Mouse (Mus musculus): ENCODE data around the gene Lrrc26.
A peak's percentile ranks its signal among the peaks of the same experiment; 100 is the strongest.
"Not testable (repeated sequence)": the region's sequence is repeated elsewhere in the genome, so short reads cannot be mapped to it uniquely, and the experiment has no call there.

Lrrc26 gene

GRCm38 (mm10) chr2:25289651-25290050, at the start of gene Lrrc26:
Lrrc26 (plus strand) TSS chr2:25289915.
- DNase-seq (ENCODE audit: low spot score in 2 of 2) = peak in 1 of 2 experiments; percentile 27

DNA sequence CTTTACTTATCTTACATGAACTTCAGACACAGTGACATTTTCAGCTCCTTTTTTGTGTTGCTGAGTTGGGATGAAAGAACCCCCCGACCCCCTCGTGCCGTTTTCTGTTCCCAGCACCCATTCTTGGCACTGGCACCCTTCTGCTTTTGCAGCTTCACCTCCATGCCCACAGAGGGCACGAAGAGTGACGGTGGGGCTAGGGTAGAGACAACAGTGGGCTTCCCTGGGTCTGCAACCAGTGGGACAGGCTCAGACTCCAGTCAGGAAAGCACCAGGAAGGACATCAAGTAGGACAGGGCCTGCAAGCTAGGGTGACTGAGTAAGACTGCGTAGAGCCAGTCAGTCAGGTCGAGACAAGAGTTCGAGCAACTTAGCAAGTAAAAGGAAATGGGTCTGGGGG, 49.4 kb upstream of the Lrrc26 start:
- DNase-seq (ENCODE audit: low spot score in 2 of 2) = no peak

GRCm38 (mm10) chr2:25240723-25241437, 48.8 kb upstream of the Lrrc26 start:
- peak in 1 of 2 experiments; percentile 66 for DNase-seq (ENCODE audit: low spot score in 2 of 2)

DNA sequence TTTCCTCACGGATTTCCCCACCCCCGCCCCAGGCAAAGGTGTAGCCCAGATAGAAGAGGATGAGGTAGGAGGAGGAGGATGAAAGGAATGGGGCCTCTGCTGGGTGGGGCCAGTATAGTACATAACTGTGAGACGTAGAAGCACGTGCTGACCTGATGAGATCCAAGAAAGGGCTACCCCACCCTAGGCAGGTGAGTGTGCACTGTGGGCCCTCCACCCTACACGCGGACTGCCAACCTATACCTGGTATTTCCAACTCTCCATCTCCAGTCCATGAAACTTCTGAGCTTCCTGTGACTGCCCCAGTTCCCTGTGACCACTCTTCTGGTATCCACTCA, 48.3 kb upstream of the Lrrc26 start:
- no peak for DNase-seq (ENCODE audit: low spot score in 2 of 2)

- peak in 1 of 2 experiments; percentile 49 for DNase-seq (ENCODE audit: low spot score in 2 of 2)
Observed at GRCm38 (mm10) chr2:25242101-25242506, 47.6 kb upstream of the Lrrc26 start, which contains the start of the genes Rnf208 and Cysrt1. Rnf208 (plus strand) TSS chr2:25242255. Cysrt1 (minus strand) TSS chr2:25242452.

DNA sequence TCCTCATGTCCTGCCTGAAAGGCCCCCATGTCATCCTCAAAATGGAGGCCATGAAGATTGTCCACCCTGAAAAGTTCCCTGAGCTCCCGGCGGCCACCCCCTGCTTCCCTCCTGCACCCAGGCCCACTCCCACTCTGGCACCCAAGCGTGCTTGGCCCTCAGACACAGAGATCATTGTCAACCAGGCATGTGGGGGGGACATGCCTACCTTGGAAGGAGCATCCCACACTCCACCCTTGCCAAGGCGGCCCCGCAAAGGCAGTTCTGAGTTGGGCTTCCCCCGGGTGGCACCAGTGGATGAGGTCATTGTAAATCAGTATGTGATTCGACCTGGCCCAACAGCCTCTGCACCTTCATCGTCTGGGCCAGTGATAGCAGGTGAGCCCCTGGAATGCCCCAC, 46.4 kb upstream of the Lrrc26 start:
- no peak for DNase-seq (ENCODE audit: low spot score in 2 of 2)

GRCm38 (mm10) chr2:25244144-25244543, 45.6 kb upstream of the Lrrc26 start:
- DNase-seq (ENCODE audit: low spot score in 2 of 2) = no peak

DNA sequence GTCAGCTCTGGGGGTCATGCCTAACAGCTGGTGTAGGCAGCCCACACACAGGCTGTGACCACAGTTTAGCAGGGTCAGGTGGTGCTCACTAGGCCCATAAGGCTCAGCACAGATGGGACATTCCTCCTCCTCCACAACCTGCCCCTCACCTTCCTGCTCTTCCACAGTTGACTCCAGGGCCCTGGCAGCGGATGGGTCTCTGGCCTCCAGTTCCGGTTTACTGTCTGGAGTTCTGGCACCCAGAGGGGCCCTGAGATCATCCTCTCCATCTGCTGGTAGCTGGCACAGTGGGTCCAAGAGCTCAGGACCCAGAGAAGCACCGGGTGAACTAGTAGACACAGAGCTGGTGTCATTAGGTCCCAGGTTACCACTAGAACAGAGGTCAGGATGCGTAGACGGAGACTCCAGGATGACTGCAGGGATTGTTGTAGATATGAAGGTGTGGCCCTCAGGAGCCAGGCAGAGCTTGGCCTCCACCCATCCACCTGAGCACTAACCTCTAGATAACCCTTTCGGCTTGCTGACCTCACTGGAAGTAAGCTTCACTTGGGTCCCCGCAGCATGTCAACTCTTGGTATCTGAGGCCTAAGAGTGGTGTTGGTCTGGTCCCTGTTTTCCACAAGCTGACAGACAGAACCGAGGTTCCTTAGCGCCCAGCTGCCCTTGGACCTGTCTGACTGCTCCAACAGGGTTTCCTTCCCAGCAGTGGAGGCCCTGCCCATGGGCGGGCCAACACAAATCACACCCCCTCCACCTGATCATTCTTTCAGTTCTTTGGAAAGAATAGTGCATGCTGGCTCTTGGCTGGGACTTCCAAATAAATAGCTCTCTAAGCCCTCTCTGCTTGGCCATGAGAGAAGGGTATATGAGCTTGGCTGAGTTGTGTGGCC, 43.3 kb upstream of the Lrrc26 start, which contains the start of gene AL732309.1:
AL732309.1 (minus strand) TSS at position 681 of the 890 bp plus-strand sequence.
- no peak for DNase-seq (ENCODE audit: low spot score in 2 of 2)

DNA sequence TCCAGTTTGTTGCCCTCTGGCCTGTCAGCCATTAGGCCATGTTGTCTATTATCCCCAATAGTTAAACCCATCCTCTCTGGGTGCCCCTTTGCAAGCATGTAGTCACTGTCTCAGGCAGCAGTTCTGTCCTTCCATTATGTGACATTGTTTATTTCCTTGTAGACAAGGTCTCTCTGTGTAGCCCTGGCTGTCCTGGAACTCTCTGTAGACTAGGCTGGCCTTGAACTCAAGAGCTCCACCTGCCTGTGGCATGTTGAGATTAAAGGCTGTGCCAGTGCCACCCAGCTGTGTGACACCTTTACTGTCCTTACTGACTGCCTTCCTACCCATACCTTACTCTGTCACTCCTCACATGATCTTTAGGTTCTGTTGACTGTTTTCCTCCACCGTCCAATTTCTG, 37.4 kb upstream of the Lrrc26 start:
- no peak for DNase-seq (ENCODE audit: low spot score in 2 of 2)

DNA sequence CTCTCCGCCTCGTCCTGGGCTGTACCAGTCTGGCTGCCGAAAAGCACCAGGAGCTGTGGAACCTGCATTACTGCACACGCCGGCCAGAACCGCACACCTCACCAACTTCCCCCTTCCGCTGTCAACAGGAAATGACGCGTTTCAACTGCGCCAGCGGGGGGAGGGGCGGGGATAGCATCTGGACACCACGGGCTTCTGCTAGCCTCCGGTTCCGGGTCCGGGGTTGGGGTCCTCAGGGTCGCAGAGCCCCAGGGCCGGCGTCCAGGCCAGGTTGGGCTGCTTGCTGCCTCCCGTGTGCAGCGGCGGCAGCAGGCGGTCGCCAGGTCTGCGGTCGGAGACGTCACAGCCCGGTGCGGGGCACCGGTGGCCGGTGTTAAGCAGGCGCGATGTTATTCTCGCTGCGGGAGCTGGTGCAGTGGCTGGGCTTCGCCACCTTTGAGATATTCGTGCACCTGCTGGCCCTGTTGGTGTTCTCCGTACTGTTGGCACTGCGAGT, 34.4 kb upstream of the Lrrc26 start, which contains the start of gene Tmem203:
Tmem203 (plus strand) TSS at position 156 of the 496 bp plus-strand sequence.
- peak; percentile 77 to 83 for DNase-seq (ENCODE audit: low spot score in 2 of 2)

GRCm38 (mm10) chr2:25256443-25257109, 33.1 kb upstream of the Lrrc26 start:
- DNase-seq (ENCODE audit: low spot score in 2 of 2) = not testable (repeated sequence)

- not testable (repeated sequence) for DNase-seq (ENCODE audit: low spot score in 2 of 2)
Observed at GRCm38 (mm10) chr2:25257250-25257649, 32.5 kb upstream of the Lrrc26 start.

DNA sequence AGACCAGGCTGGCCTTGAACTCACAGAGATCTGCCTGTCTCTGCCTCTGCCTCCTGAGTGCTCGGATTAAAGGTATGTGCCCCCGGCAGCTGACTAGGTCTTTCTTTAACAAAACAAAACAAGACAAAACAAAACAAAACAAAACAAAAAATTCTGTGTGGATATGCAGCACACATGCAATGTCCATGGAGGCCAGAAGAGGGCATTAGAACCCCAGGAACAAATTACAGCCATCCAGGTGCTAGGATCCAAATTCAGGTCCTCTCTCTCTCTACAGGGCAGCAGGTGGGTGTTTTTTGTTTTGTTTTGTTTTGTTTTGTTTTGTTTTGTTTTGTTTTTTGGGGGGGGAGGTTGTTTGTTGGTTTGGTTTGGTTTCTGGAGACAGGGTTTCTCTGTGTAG, 30.8 kb upstream of the Lrrc26 start:
- DNase-seq (ENCODE audit: low spot score in 2 of 2) = no peak

DNA sequence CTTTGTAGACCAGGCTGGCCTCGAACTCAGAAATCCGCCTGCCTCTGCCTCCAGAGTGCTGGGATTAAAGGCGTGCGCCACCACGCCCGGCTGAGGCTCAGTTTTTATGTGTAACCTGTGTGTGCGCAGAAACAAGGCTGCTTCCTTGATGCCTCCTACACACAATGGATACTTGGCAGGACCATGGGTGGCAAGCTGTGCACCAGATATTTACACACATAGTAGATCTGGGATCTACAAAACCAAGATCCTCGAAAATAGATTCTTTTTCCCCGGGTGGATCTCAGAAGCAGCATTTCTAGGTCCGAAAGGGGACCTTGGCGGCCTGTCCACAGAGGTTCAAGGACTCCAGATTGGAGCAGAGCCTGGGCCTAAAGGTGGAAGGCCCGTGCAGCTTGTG, 27.8 kb upstream of the Lrrc26 start:
- DNase-seq (ENCODE audit: low spot score in 2 of 2) = peak in 1 of 2 experiments; percentile 8

DNA sequence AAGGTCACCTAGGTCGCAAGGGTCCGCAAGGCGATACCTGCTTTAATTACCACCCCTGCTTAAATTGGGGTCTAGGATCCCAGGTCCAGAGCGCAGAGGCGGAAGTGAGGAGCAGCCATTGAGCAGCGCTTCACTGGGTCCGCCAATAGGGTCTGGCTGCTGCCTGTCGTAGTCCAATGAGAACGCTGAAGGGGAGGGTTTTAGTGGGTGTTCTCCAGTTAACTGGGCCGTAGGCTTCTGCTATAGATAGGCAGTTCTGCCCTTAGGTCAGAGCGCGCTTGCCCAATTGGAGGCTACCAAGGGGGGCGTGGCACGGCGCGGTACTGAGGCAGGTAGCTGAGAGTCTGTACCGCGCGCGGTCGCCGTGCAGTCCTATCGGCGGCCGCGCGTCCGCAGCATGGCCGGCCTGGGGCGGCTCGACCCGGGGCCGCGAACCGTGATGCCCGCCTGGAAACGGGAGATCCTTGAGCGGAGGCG, 27.4 kb upstream of the Lrrc26 start, which contains the start of gene Tprn:
Tprn (plus strand) TSS at position 328 of the 477 bp plus-strand sequence.
- peak; percentile 91 to 95 for DNase-seq (ENCODE audit: low spot score in 2 of 2)

- peak in 1 of 2 experiments; percentile 22 for DNase-seq (ENCODE audit: low spot score in 2 of 2)
Observed at GRCm38 (mm10) chr2:25262795-25263622, 26.7 kb upstream of the Lrrc26 start.

- DNase-seq (ENCODE audit: low spot score in 2 of 2) = peak in 1 of 2 experiments; percentile 10
Observed at GRCm38 (mm10) chr2:25263623-25264285, 26.0 kb upstream of the Lrrc26 start.

- DNase-seq (ENCODE audit: low spot score in 2 of 2) = no peak
Observed at GRCm38 (mm10) chr2:25264286-25264660, 25.4 kb upstream of the Lrrc26 start.

- peak in 1 of 2 experiments; percentile 9 for DNase-seq (ENCODE audit: low spot score in 2 of 2)
Observed at GRCm38 (mm10) chr2:25264851-25265250, 24.9 kb upstream of the Lrrc26 start.

All from frontal cortex, postnatal 10 days (tissue).